Mouse (Mus musculus) embryonic facial prominence, embryonic 10.5 days (tissue): ENCODE measurements around the gene Fam129a. TPM values are rescaled to one million over a fixed set of nuclear protein-coding genes. Genes with fewer than 3 reads are reported as not detected.
A peak's percentile ranks its signal among the peaks of the same experiment; 100 is the strongest.

Experiments used
- DNase-seq: peaks from one replicate; pipeline ENCODE4 v3.0.0-alpha.2; 2017; ENCODE audit warnings: low spot score
- H3K27ac ChIP-seq: fragments of 300-500 bp; sonication (generic); replicated peaks from 2 replicates; pipeline ENCODE4 v1.5.1; 2016; ENCODE audit warnings: mild to moderate bottlenecking
- H3K27me3 ChIP-seq: fragments of 300-500 bp; sonication (generic); replicated peaks from 2 replicates; pipeline ENCODE4 v1.6.1; 2016; ENCODE audit warnings: low read depth, mild to moderate bottlenecking; ENCODE audit not compliant: poor library complexity, severe bottlenecking
- H3K36me3 ChIP-seq: fragments of 300-500 bp; sonication (generic); replicated peaks from 2 replicates; pipeline ENCODE4 v1.6.1; 2016; ENCODE audit warnings: mild to moderate bottlenecking, moderate library complexity
- H3K4me1 ChIP-seq: fragments of 300-500 bp; sonication (generic); 2 replicates; pipeline ENCODE4 v1.6.1; 2016
- H3K4me3 ChIP-seq: fragments of 300-500 bp; sonication (generic); 2 replicates; pipeline ENCODE4 v1.5.1; 2016; ENCODE audit warnings: mild to moderate bottlenecking, moderate library complexity
- H3K9me3 ChIP-seq: fragments of 300-500 bp; sonication (generic); 2 replicates; pipeline ENCODE4 v1.6.1; 2016; ENCODE audit warnings: mild to moderate bottlenecking
- WGBS: fragments of 180-500 bp; shearing (Covaris S2); methylation state at CpG from one replicate; pipeline ENCODE4 v1.1.7; 2016; 5-methylcytosine and 5-hydroxymethylcytosine counted together
- polyA plus RNA-seq: library from polyadenylated mRNA; unstranded; fragments of >200 nt; fragmentation: Nextera tagmentation; extraction: Ambion mirVana; gene quantifications from 2 replicates; pipeline ENCODE4 v1.2.1, GENCODE M21; 2016

Gene Fam129a
- polyA plus RNA-seq, 1 experiment from 2014 or later, result 1.00 TPM

DNA sequence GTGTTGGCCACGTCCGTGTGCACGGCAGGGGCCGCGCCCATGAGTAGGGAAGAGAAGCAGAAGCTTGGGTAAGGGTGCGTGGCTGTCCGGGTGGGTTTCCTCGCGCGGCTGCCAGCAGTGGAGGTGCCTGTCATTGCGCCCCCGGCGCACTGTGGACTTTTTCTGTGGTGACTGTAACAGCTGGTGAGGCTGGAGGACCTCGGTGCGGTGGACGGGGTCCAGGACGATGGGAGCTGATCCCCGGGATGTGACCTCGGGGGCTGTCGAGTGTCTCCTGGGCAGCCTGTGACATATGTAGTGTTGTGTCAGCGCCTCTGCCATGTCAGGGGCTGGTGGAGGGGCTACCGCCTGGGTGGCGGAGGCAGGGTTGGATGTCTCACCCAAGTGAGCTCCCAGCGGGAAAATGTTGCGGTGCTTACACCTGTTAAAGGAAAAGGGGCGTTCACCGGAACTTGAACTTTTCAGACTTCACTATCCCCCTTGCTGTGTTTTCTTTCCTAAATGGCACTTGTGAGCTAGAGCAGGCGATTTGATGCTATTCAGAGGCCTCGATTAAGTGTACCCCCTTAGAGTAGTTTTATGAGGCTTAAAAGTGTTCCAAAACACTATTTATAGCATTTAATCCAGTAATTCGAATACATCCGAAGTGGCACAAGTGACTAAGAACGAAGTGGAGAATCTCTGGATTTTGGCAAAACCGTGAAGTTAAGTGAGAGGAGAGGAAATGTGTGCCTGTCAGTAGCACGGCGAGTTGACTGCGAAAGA lies 184.9 kb downstream of the Fam129a start:
- peak overlapping the region; percentile 85 for H3K27ac ChIP-seq

DNA sequence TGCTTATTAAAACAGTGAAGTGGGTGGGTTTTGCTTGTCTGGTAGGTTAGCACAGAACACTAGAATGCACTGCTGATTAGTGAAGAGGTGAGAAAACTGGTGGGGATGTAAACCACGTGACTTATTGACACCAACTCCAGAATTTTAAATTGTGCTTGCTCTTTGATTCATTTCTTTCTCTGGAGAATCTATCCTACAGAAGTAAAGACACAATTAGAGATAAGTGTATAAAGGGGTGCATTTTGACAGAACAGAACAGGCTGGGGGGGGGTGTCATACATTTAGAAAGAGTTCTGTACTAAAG lies 185.4 kb downstream of the Fam129a start:
- H3K36me3 ChIP-seq, result peaks cover 7% of the 10 kb centered on the region
- no peak for DNase-seq
- H3K27me3 ChIP-seq, result no peaks in the 10 kb centered on the region
- WGBS, result 48% methylated on average over 1 of the region's 1 CpGs
- peaks cover 30% of the 10 kb centered on the region for H3K4me1 ChIP-seq
- H3K4me3 ChIP-seq, result peak overlapping the region; percentile 97
- no peaks in the 10 kb centered on the region for H3K9me3 ChIP-seq
- H3K27ac ChIP-seq, result no peak overlapping the region

More for the DNA sequence above, 184.9 kb downstream of the Fam129a start:
- no peak for DNase-seq
- Histone ChIP-seq H3K4me3 (peak overlapping the region; percentile 97), H3K4me1 (peaks cover 30% of the 10 kb centered on the region), H3K36me3 (0 out of 2 replicates have a peak, but pooled peaks cover 2% of the 10 kb centered on the region), H3K27me3 (no peaks in the 10 kb centered on the region), H3K9me3 (no peaks in the 10 kb centered on the region)
- 8% methylated on average over 36 of the region's 36 CpGs for WGBS

DNA sequence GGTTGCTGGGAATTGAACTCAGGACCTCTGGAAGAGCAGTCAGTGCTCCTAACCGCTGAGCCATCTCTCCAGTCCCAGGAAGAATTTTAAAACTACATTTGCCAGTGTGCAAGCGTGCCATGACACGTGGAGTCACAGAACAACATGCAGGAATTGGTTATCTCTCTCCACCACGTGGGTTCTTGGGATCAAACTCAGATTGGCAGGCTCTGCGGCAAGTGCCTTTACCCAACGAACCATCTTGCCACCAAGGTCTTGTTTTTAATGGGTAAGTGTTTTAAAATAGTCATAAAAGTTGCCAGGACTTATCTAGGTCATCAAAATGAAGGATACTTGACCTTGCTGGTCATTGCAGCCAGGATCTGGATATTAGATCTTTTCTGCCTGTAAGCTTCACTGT lies 187.3 kb downstream of the Fam129a start:
- H3K27ac ChIP-seq, result no peak overlapping the region
- no peaks in the 10 kb centered on the region for H3K27me3 ChIP-seq
- no peaks in the 10 kb centered on the region for H3K9me3 ChIP-seq
- H3K4me1 ChIP-seq, result peaks cover 36% of the 10 kb centered on the region
- H3K36me3 ChIP-seq, result peaks cover 17% of the 10 kb centered on the region
- DNase-seq, result no peak
- WGBS, result 88% methylated on average over 6 of the region's 6 CpGs
- no peak overlapping the region for H3K4me3 ChIP-seq

DNA sequence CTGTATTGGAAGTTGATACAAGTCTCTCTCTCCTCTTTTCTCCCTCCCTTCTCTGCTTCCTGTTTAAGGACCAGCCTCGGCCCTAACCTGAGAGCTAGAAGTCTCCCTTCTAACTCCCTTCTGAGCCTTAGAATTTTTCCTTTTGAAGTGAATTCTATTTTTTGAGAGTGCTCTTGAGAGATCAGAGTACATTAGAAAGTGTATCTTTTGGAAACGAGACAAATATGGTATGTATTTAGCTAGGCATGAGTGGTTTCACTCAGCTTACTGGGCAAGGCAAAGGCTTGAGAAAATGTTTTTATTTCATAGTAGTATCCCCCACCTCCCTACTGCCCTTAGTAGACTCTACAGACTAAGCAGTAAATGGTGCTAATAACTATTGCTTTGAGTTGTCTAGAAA lies 188.0 kb downstream of the Fam129a start:
- peaks cover 41% of the 10 kb centered on the region for H3K4me1 ChIP-seq
- WGBS, result 60% methylated on average over 2 of the region's 2 CpGs
- H3K27ac ChIP-seq, result no peak overlapping the region
- DNase-seq, result no peak
- H3K4me3 ChIP-seq, result no peak overlapping the region
- H3K27me3 ChIP-seq, result no peaks in the 10 kb centered on the region
- no peaks in the 10 kb centered on the region for H3K9me3 ChIP-seq
- peaks cover 17% of the 10 kb centered on the region for H3K36me3 ChIP-seq

DNA sequence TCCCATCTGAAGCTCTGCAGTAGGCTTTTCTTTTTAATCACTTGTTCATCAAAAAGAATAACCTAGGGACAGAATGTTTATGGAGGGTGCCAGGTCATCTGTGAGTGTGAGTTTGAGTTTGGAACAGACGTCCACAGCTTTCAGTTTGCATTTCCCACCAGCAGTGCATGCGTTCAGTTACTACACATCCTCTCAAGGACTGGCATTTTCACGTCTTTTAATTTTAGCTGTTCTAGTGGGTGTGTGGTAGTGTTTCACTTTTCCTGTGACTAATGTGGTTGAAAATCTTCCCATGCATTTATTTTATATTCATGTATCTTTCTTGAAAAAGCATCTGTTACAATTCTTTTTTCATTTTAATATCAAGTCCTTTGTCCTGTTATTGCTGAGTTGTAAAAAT lies 193.2 kb downstream of the Fam129a start:
- Histone ChIP-seq H3K9me3 (no peaks in the 10 kb centered on the region), H3K4me3 (no peak overlapping the region), H3K4me1 (peaks cover 16% of the 10 kb centered on the region), H3K27ac (no peak overlapping the region; the same call in 1 of the 2 replicates), H3K27me3 (no peaks in the 10 kb centered on the region), H3K36me3 (peaks cover 20% of the 10 kb centered on the region)
- no peak for DNase-seq
- 69% methylated on average over 3 of the region's 3 CpGs for WGBS

GRCm38 (mm10) chr1:151766166-151766565 lies 195.2 kb downstream of the Fam129a start:
- 84% methylated on average over 2 of the region's 2 CpGs for WGBS
- Histone ChIP-seq H3K4me3 (no peak overlapping the region), H3K27ac (no peak overlapping the region), H3K36me3 (peaks cover 24% of the 10 kb centered on the region), H3K9me3 (no peaks in the 10 kb centered on the region), H3K4me1 (peaks cover 19% of the 10 kb centered on the region), H3K27me3 (no peaks in the 10 kb centered on the region)
- no peak for DNase-seq

- no peaks in the 10 kb centered on the region for H3K9me3 ChIP-seq
- no peak overlapping the region for H3K27ac ChIP-seq
- H3K4me1 ChIP-seq, result peaks cover 19% of the 10 kb centered on the region
- 80% methylated on average over 3 of the region's 3 CpGs for WGBS
- H3K27me3 ChIP-seq, result no peaks in the 10 kb centered on the region
- no peak for DNase-seq
- H3K4me3 ChIP-seq, result no peak overlapping the region
- H3K36me3 ChIP-seq, result peaks cover 25% of the 10 kb centered on the region
These were observed 196.1 kb downstream of the Fam129a start for GRCm38 (mm10) chr1:151766976-151767654.

- H3K9me3 ChIP-seq, result no peaks in the 10 kb centered on the region
- H3K27me3 ChIP-seq, result no peaks in the 10 kb centered on the region
- H3K4me1 ChIP-seq, result peaks cover 3% of the 10 kb centered on the region
- H3K4me3 ChIP-seq, result no peak overlapping the region
- WGBS, result 80% methylated on average over 3 of the region's 3 CpGs
- peaks cover 29% of the 10 kb centered on the region for H3K36me3 ChIP-seq
- H3K27ac ChIP-seq, result no peak overlapping the region
- no peak for DNase-seq
These were observed 198.4 kb downstream of the Fam129a start for GRCm38 (mm10) chr1:151769200-151769913.

Other genes starting within 250 kb of the Fam129a start
- 402 and 404 TPM in 2 replicates for gene Ivns1abp, start 226.7 kb upstream of the Fam129a start, polyA plus RNA-seq
- gene Swt1, start 142.7 kb upstream of the Fam129a start, polyA plus RNA-seq, result 19.8 and 21.1 TPM in 2 replicates
- gene Trmt1l, start 142.6 kb upstream of the Fam129a start, polyA plus RNA-seq, result 49.8 and 50.6 TPM in 2 replicates
- gene Rnf2, start 70.2 kb upstream of the Fam129a start, polyA plus RNA-seq, result 115 TPM in 2 replicates
- 18.9 and 19.1 TPM in 2 replicates for gene Edem3, start 184.2 kb downstream of the Fam129a start, polyA plus RNA-seq